Mouse (Mus musculus): ENCODE data around the gene Unc93a. TPM values are rescaled to one million over a fixed set of nuclear protein-coding genes. Genes with fewer than 3 reads are reported as not detected.
"Not testable (repeated sequence)": the region's sequence is repeated elsewhere in the genome, so short reads cannot be mapped to it uniquely, and the experiment has no call there.

Unc93a gene
- total RNA-seq, 2 experiments from 2014 or later: not detected

DNA sequence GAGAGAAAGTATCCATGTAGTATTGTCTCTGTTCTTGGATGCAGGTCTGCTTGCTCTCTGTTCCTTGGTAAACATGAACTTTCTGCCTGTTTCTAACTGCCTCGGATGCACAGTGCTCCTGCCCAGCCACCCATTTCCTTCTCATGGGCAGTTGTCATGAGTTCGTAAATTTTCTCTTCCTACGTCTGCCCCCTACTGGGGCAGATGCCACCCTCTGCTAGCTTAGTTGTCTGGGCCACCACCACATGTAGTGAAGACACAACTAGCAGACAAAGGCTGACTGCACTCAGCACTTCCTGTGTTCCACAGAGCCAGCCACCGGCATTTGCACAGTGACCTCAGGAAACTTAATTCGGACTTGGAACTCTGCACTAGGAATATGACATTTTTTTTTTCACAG, 62.4 kb downstream of the Unc93a start:
- not testable (repeated sequence) for DNase-seq

DNA sequence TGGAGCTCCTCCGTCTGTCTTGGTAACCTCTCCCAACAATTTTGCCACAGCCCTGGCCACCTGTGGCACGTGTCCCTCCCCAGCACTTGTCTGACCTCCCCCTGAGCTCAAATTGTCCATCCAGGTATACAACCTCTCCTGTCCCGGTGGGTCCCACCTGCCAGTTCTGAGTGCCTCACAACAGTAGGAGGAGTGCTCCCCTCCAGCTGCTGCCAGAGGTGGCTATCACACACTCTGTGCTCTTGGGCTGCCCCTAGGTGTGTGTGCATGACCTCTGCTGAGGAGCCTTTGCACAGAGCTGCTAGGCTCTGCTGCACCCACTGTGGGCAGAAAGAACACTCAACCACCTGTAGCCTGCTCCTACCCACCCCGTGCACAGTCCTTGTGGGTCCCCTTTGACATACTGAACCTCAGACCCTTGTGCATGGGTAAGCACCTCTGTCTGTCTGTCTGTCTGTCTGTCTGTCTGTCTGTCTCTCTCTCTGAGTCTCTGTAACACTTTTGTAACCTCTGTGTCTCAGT, 63.7 kb downstream of the Unc93a start:
- not testable (repeated sequence) for DNase-seq

DNA sequence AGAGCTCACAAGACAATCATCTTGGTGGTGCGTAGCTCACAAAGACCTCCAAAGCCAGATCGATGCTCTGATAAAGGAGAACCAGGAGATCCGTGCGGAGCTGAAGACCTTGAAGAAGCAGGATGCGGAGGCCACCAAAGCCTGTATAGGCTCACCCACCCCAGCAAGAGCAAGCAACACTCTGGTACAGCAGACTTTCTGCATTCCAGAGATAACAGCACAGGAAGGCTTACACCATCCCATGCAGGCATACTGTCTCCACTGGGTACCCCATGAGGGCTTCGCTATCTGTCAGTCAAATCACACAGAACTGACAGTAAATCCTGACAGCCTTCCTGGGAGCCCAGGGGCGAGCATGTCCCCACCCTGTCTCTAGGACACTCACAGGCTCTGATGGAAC, 68.7 kb downstream of the Unc93a start:
- not testable (repeated sequence) for DNase-seq

DNA sequence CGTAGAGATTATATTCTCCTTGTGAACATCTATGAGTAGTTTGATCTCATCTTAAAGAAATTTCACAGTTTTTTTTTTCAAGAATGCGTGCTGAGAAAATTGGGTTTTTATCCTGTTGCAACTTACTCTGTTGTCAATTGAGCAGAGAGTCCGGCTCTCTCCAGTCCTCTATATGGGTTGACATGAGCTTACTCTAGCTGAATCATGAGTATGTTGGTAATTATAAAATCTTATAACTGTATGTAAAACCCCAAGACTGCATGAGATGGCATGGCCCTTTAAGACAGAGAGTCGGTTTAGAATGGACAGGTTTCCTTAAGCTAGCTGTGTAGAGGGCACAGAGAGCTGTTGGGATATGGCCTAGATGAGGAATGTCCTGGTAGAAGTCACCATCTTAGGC, 70.8 kb downstream of the Unc93a start, which contains the start of gene Tcp10b:
Gene Tcp10b, plus strand, starts transcription at position 301 of the 400 bp plus-strand sequence.
- not testable (repeated sequence) for DNase-seq

Other genes with a start within 250 kb of the Unc93a start
- 1 to 10 TPM; 3.2 to 3.3 TPM for gene Pnldc1, start 221.6 kb downstream of the Unc93a start, total RNA-seq (2021)
- gene Tcp1, start 216.1 kb downstream of the Unc93a start, total RNA-seq (2021): 100 to 1,000 TPM; 218 to 221 TPM
- 10 to 100 TPM; 61.5 to 64.5 TPM for gene Mrpl18, start 215.5 kb downstream of the Unc93a start, total RNA-seq (2021)
- gene Acat3, start 191.2 kb downstream of the Unc93a start, total RNA-seq (2021): 1 to 10 TPM; 3.8 to 5.1 TPM
- 10 to 100 TPM; 46.7 to 47.3 TPM for gene Acat2, start 171.1 kb downstream of the Unc93a start, total RNA-seq (2021)
- gene Wtap, start 137.6 kb downstream of the Unc93a start, total RNA-seq (2021): 10 to 100 TPM; 55.6 to 63.8 TPM
- gene Sod2, start 125.0 kb downstream of the Unc93a start, total RNA-seq (2021): 100 to 1,000 TPM; 255 to 264 TPM
- gene Gpr31b, start 79.5 kb downstream of the Unc93a start, total RNA-seq (2021): not detected
- under 1 TPM; 0.18 to 0.70 TPM for gene Tcp10b, start 70.7 kb downstream of the Unc93a start, total RNA-seq (2021)
- not detected for gene Smok2a, start 89.4 kb upstream of the Unc93a start, total RNA-seq (2021)
- not detected for gene Smok2b, start 98.4 kb upstream of the Unc93a start, total RNA-seq (2021)
- not detected for gene Tcp10c, start 222.8 kb upstream of the Unc93a start, total RNA-seq (2021)

All from layer of hippocampus, postnatal 36 days (tissue).